Mouse (Mus musculus) left cerebral cortex, postnatal 4 days (tissue): ENCODE data around the gene Wrnip1. TPM values are rescaled to one million over a fixed set of nuclear protein-coding genes. Genes with fewer than 3 reads are reported as not detected.
A peak's percentile ranks its signal among the peaks of the same experiment; 100 is the strongest.

ENCODE experiments used
- DNase-seq: peaks from one replicate; pipeline ENCODE4 v3.0.0-alpha.2; 2022
- intact Hi-C: fragments of 180-260 bp; cut with DNase I; formaldehyde crosslinking; loops from one replicate; pipeline ENCODE4 v1.15.1; 2025
- total RNA-seq, 2 experiments: library from RNA; stranded (reverse); gene quantifications; 2 replicates each; pipeline ENCODE4 v1.2.3; 2021

Gene Wrnip1
- total RNA-seq, 2 experiments from 2014 or later, result 55.5 to 58.4 TPM

DNA sequence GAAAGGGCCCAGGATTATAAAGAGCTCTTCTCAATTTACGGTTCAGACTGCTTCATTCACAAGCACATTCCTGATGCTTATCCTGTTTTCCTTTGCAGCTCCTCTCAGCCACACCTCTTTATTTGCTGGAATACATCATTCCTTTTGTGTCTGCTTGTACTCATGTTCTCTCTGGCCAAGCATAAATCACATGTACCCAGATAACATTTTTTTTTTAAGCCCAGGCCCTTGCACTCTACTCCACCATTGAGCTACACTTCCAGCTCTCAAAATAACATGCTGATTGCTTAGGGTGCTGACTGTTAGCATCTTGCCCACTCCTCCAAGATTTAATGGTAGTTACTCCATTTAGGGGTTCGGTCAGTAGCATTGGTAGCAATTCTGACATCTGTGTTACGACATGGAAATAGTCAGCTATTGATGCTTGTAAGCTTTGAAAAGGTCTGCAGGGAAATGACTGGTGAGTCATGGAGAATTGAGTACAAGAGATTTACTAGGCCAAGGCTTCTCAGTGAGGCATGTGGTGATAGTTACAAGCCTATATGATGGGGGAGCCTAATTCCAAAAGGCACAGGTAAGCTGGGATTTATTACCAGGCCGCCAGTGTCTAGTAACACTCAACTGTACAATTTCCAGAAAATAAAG is 2.0 kb downstream of the Wrnip1 start:
- no peak for DNase-seq
- intact Hi-C loops, result no loop called here

- intact Hi-C loops, result no loop called here
- DNase-seq, result peak; percentile 31
Measured at GRCm38 (mm10) chr13:32806820-32807219, 5.0 kb downstream of the Wrnip1 start.

DNA sequence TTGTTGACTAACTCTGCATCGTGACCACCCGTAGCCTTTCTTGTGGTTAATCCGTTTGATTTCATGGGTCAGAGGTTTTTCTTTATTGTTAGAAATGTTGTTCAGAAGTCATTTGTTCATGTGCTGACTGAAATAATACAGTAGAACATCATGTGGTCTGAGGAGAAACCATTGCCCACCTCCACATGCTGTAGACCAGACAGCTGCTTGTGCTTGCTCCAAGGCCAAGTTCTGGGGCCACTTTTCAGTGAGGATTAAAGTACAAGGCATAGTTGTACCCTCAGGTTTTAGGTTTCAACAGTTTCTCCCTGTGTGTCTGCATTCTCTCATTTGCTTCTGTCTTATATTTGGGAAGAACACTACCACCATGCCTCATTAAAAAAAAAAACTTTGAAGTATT is 5.8 kb downstream of the Wrnip1 start:
- intact Hi-C loops, result no loop called here
- no peak for DNase-seq

DNA sequence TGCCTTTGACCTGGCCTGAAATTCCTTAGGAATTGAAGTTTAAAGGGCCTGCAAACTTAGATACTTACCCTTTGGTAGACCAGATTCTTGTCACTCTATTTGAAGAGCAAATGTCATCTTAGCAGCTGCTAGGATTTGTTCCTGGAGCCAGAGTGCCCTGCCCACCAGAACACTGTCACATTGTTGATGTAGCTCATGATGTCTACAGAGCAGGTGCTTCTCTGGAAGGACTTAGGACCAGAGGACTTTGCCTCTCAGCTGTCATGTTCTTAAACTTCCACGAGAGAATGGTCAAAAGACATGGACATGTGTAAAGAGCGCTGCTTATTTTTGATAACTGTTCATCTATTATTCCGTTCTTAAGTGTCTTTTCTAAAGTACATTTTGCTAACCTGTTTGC is 17.4 kb downstream of the Wrnip1 start:
- DNase-seq, result no peak
- intact Hi-C loops, result no loop called here

DNA sequence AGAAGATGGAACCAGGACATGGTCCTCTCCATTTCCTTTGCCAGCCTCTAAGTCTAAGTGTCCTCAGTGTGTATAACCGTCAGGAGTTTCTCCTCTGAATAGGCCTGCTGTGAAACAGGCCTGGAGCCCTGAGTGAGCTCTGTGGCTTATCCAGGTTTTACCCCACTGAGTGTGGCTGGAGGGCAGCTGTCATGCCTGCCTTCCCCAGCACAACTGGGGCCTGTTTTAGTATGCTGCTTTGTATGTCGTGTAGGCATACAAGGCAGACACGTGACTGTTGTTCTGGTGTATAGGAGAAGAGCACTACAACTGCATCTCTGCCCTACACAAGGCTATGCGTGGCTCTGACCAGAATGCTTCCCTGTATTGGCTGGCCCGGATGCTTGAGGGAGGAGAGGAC is 18.1 kb downstream of the Wrnip1 start:
- DNase-seq, result no peak

DNA sequence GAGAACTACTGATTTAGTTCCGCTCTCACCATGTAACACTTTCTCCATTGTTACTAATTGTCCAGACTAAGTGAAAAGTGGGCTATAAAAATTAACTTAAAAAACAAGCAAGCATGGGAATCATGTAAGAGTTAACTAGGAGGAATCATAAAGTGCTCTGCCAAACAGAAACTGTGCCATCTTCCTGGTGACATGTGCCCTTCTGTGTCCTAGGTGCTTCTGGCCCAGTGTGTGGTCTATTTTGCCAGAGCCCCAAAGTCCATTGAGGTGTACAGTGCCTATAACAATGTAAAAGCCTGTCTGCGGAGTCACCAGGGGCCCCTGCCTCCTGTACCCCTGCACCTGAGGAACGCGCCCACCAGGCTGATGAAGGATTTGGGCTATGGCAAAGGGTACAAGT is 19.8 kb downstream of the Wrnip1 start:
- intact Hi-C loops, result no loop called here
- no peak for DNase-seq

More for the DNA sequence above, 18.1 kb downstream of the Wrnip1 start:
- intact Hi-C loops, result no loop called here

- no peak for DNase-seq
- intact Hi-C loops, result no loop called here
Measured at GRCm38 (mm10) chr13:32823126-32823525, 21.3 kb downstream of the Wrnip1 start.

DNA sequence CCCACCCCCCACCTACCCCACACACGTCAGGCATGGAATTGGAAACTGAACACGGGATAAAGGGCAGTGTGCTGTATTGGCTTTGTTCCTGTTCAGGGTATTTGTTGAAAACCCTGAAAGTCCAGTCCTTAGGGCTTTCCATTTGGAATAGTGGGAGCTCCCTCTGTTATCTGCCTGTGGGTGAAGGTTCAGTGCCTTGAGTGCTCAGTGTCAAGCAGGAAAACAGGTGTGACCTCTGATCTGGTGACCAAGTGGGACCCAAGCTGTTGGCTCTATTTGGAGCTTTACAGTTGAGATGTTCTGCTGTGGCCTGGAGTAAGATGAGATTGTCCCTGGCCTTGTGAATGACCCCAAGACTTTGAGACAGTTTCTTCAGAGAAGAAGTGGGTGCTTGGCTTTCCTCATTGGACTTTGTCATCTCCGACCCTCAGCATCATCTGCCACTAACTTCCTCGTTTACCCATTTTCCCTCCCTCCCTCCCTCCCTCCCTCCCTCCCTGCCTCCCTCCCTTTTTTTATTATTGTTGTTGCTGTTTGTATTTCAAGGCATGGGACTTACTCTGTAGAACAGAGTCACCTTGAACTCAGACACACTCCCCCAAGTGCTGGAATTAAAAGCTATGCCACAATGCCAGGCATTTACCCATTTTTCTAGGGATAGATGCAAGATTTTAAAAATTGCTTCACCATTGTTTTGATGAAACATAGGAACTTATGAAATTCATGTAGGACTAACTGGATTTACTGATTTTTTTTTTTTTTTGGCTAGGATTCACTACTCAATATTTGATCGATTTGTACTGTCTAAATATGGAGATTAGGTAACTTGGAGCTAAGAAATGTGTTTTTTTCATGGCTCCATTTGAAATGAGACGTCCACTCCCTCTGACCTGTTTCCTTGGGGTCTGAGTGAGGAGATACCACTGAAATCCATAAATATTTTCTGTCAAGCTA is 22.8 kb downstream of the Wrnip1 start:
- no peak for DNase-seq
- intact Hi-C loops, result no loop called here

GRCm38 (mm10) chr13:32825546-32825945 is 23.7 kb downstream of the Wrnip1 start:
- DNase-seq, result no peak
- intact Hi-C loops, result no loop called here

- intact Hi-C loops, result no loop called here
- no peak for DNase-seq
Measured at GRCm38 (mm10) chr13:32827111-32827822, 25.4 kb downstream of the Wrnip1 start.

DNA sequence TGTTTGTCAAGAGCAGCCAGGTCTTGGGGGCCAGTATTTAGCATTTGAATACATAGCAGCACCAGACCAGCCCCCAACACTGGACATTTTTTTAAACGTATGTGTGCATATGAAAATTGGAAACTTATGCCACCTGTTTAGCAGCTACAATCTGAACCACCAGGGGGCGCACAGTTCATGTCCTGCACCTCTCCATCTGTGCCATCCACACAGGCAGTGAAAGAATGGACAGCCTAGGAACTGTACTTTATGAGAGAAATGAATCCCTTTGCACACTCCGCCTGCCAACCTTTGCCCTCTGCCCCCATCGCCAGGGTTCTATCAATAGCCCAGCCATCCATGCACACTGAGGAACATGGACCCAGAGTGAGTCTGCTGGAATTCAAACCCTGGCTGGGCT is 26.1 kb downstream of the Wrnip1 start:
- intact Hi-C loops, result no loop called here

DNA sequence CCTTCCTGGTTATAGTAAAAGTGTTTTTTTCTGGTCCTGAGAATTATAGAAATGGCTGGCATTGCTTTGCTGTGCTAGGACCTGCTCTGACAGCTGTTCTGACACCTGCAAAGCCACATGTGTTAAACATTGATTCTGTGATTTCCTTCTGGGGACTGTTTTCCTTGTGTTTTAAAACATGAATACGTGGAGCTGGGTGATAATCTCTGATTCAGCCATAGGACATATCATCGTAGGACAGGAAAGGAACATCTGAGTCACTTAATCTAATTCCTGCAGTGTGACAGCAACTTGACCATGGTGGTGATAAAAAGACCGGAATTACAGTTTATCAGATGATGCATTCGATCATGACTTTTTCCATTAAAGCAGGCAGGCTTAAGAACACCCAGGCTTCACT is 27.0 kb downstream of the Wrnip1 start:
- intact Hi-C loops, result no loop called here
- no peak for DNase-seq

More for the DNA sequence above, 26.1 kb downstream of the Wrnip1 start:
- DNase-seq, result peak; percentile 67

GRCm38 (mm10) chr13:32831505-32832273 is 29.9 kb downstream of the Wrnip1 start:
- DNase-seq, result no peak
- intact Hi-C loops, result no loop called here

DNA sequence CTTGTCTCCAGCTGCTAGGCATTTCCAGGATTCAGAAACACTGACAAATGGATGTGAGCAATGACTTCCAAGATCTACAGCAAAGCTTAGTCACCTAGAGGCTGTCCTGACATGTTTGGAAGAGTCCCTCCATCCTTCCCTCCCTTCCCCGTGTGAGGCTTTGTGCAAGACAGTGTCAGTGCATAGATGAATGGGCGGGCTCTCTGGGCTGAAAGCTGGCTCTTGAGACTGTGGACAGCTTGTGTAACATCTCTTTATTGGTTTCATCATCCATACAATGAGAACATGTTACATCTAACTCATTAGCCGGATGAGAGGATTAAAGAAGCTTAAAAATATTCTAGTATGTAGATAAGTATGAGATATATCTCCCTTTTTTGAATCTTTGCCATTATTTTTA is 30.9 kb downstream of the Wrnip1 start:
- intact Hi-C loops, result no loop called here
- no peak for DNase-seq

GRCm38 (mm10) chr13:32833237-32833636 is 31.4 kb downstream of the Wrnip1 start:
- intact Hi-C loops, result no loop called here
- no peak for DNase-seq

DNA sequence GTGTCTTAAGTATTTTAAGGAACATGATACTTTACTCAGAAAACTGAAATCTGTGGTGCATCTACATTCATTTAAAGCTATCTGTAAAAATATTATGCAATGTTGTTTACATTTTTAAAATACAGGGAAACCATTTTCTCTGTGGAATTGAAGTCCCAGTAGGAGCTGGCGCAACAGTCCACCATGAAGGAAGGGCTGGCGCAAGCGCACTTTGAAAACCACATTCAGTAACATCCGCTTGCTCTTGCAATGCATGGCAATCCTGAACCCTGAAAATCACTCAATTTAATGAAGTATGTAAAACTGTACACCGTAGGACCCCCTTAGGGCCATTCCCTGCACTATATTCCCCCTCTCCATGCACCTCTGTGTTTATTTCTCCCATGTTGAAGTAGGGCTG is 32.7 kb downstream of the Wrnip1 start:
- no peak for DNase-seq
- intact Hi-C loops, result no loop called here

DNA sequence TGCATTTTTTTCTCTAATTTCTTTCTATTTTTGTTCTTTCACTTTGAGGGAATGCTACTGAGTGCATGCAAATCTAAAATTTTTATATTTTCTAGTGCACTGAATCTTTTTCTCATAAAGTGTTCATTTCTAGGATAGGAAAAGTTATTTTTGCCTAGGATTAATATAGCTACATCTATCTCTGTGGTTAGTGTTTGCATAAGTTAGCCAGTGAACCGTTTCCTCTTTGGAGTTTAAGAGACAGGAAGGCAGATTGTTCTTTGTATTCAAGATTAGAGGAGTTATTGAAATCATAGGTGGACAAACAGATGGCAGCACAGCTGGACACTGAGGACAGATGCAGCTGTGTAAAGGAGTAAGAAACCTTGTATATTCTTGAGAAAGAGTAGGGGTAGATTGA is 37.5 kb downstream of the Wrnip1 start:
- intact Hi-C loops, result no loop called here
- DNase-seq, result no peak

- intact Hi-C loops, result no loop called here
- no peak for DNase-seq
Measured at GRCm38 (mm10) chr13:32841349-32841748, 39.5 kb downstream of the Wrnip1 start.

GRCm38 (mm10) chr13:32846221-32846620 is 44.4 kb downstream of the Wrnip1 start:
- intact Hi-C loops, result no loop called here
- no peak for DNase-seq

DNA sequence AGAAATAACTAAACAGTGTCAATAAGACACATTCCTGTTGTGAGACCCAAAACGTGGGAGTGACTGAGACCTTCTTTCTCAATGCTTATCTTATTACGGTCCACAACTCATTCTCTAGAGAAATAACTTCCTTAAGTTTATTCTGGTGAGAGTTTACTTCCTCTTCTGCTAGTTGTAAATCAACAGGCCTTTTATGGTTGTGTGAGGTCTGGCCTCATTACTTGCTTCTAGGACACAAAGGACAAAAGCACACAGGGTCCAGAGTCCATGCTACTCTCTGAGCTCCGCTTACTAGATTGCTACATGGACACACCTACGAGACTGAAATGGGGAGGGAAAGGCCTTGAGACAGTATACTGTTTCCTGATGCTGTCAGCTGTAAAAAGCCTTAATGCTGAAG is 47.3 kb downstream of the Wrnip1 start:
- intact Hi-C loops, result no loop called here
- no peak for DNase-seq
